ENCODE assay signal across 8 mouse cellular contexts in genomic region chr16:11066029-11066832, GRCm38 (mm10). TPM values are rescaled to one million over a fixed set of nuclear protein-coding genes. Genes with fewer than 3 reads are reported as not detected.
DNase-seq lines count a peak whose midpoint lies in the region; ATAC-seq lines count a peak whose summit lies in the region.

Gene Litaf (minus strand): TSS chr16:11066157.

- peak; percentile 93 for ATAC-seq in megakaryocyte progenitor cell, adult 5-6 weeks (replicated peaks; ENCODE audit: poor library complexity)

- peak; percentile 99 for DNase-seq in adipocyte (ENCODE audit: low spot score)
- peak; percentile 99 for DNase-seq in embryo, embryonic 10 days (ENCODE audit: low spot score)
- peak; percentile 97 for DNase-seq in gastrocnemius, postnatal 10 days
- peak; percentile 98 for DNase-seq in induced T-regulatory cell, adult 2 months (ENCODE audit: low read depth)
- DNase-seq in left cerebral cortex, adult 9 months (ENCODE audit: low spot score in 2 of 2), result peak; percentile 94 to 97
- DNase-seq in right cerebral cortex, postnatal 14 days, result peak; percentile 99
- peak; percentile 95 to 97 for DNase-seq in urinary bladder, postnatal 36 days (ENCODE audit: low spot score in 2 of 2)

RNA-seq across cellular contexts. Expression of gene Litaf, which starts in this region (rescaled TPM):
- 10 to 100 TPM; 25.5 to 25.7 TPM for total RNA-seq in gastrocnemius, postnatal 10 days (2021)
- 31.8 and 35.0 TPM in 2 replicates for total RNA-seq in megakaryocyte progenitor cell, adult 5-6 weeks (2015)
- total RNA-seq in megakaryocyte progenitor cell, adult 5-6 weeks (2017), result 20.7 and 25.8 TPM in 2 replicates

Comparison
In these comparisons a context has a peak if more than half of its experiments do, and no peak if none do; other contexts are left out.
1. Peak in every context shown above with its lines: DNase-seq and ATAC-seq.